Mouse (Mus musculus) intestine, embryonic 16.5 days (tissue): ENCODE measurements around the gene Cdc34. TPM values are rescaled to one million over a fixed set of nuclear protein-coding genes. Genes with fewer than 3 reads are reported as not detected.

Experiments
- ATAC-seq: fragments of 200-750 bp; cut with Nextera tagmentation; 2 replicates; pipeline ENCODE4 v1.8.0; 2017; ENCODE audit warnings: moderate TSS enrichment, moderate library complexity
- H3K27ac ChIP-seq: fragments of 300-500 bp; sonication (generic); 2 replicates; pipeline ENCODE4 v1.5.1; 2014; ENCODE audit warnings: mild to moderate bottlenecking, low read length
- H3K27me3 ChIP-seq: fragments of 300-500 bp; sonication (generic); replicated peaks from 2 replicates; pipeline ENCODE4 v1.6.1; 2014; ENCODE audit warnings: low read length, control low read depth, mixed read lengths; ENCODE audit not compliant: control insufficient read depth, insufficient read depth
- H3K36me3 ChIP-seq: fragments of 300-500 bp; sonication (generic); 2 replicates; pipeline ENCODE4 v1.6.1; 2014; ENCODE audit warnings: low read length, control low read depth; ENCODE audit not compliant: control insufficient read depth, insufficient read depth
- H3K4me1 ChIP-seq: fragments of 300-500 bp; sonication (generic); 2 replicates; pipeline ENCODE4 v1.6.1; 2014; ENCODE audit warnings: low read length, control low read depth, mixed read lengths; ENCODE audit not compliant: control insufficient read depth, insufficient read depth
- H3K4me2 ChIP-seq: fragments of 300-500 bp; sonication (generic); 2 replicates; pipeline ENCODE4 v1.6.1; 2014; ENCODE audit warnings: low read depth, low read length, control low read depth
- H3K4me3 ChIP-seq: fragments of 300-500 bp; sonication (generic); 2 replicates; pipeline ENCODE4 v1.5.1; 2014; ENCODE audit warnings: mild to moderate bottlenecking, low read length
- H3K9ac ChIP-seq: fragments of 300-500 bp; sonication (generic); 2 replicates; pipeline ENCODE4 v1.6.1; 2014; ENCODE audit warnings: low read depth, low read length
- H3K9me3 ChIP-seq: fragments of 300-500 bp; sonication (generic); 2 replicates; pipeline ENCODE4 v1.6.1; 2016; ENCODE audit warnings: low read length, control low read depth; ENCODE audit not compliant: control insufficient read depth
- WGBS: fragments of 180-500 bp; shearing (Covaris S2); extraction: QIAGEN DNeasy Blood & Tissue Kit; methylation state at CpG from one replicate; pipeline ENCODE4 v1.1.7; 2014; 5-methylcytosine and 5-hydroxymethylcytosine counted together
- polyA plus RNA-seq: library from polyadenylated mRNA; unstranded; fragments of >200 nt; fragmentation: Nextera tagmentation; extraction: Ambion mirVana; gene quantifications from 2 replicates; pipeline ENCODE4 v1.2.1, GENCODE M21; 2015

Gene Cdc34
- polyA plus RNA-seq, 1 experiment from 2014 or later, result 128 TPM

DNA sequence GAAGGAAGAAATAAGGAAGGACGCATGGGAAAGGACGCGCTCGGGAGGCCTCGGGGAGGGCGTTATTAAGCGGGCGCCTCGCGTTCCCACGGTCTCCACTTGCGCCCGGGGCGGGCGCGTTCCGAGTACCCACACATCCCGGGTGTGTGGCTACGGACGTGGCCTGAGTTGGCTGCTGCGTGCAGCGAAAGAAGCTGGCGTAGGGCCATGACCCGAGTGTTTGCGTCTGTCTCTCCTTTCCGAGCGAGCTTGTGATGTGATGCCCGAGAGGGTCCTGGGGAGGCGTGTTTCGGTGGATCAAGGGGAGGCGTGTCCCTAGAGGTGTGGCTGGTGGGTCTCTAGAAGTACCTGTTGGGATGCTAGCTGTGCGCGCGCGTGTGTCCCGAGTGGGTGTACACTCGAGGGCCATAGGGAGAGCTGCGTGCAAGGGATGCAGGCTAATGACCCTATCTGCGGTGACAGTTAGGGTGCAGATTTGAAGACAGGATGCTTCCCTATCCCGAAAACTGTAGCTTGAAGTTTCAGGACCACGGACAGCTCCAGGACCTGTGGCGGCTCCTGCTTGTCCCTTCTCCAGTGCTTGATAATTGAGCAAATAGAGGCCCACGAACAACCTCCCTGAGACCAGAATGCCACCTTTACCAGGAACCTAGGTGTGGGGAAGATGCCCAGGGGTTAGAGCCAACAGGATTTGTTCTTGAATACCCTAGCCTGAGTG, 35.8 kb downstream of the Cdc34 start:
- Histone ChIP-seq H3K27me3 (peaks cover 40% of the 10 kb centered on the region), H3K4me1 (peaks cover 13% of the 10 kb centered on the region), H3K27ac (no peak overlapping the region), H3K9ac (no peak overlapping the region), H3K36me3 (no peaks in the 10 kb centered on the region), H3K4me3 (peak overlapping the region; percentile 67; the same call in 1 of the 2 replicates), H3K9me3 (no peaks in the 10 kb centered on the region), H3K4me2 (peak overlapping the region; percentile 95)
- 2% methylated on average over 43 of the region's 43 CpGs for WGBS
- ATAC-seq, result no peak

DNA sequence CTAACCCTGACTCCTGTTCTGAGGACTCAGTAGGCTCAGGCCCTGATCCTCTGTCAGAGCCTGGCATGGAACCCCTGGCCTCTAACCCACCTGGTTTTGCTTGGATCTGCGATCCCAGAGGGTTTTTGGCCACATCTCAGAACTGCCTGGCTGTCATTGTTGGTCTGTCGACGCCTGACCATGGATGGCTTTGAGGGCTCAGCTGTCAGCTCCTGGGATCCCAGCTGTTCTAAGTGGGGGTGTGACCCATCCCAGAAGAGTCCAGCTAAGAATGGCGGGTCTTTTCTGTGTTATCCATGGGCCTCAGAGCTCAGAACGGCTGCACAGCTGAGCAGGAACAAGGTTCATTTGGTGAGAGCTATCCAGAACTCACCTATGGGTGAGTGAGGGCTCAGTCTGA, 39.1 kb downstream of the Cdc34 start:
- H3K4me3 ChIP-seq, result no peak overlapping the region
- 66% methylated on average over 5 of the region's 5 CpGs for WGBS
- peaks cover 13% of the 10 kb centered on the region for H3K4me1 ChIP-seq
- no peak overlapping the region for H3K27ac ChIP-seq
- H3K9me3 ChIP-seq, result no peaks in the 10 kb centered on the region
- no peaks in the 10 kb centered on the region for H3K36me3 ChIP-seq
- H3K9ac ChIP-seq, result no peak overlapping the region
- peaks cover 26% of the 10 kb centered on the region for H3K27me3 ChIP-seq
- no peak overlapping the region for H3K4me2 ChIP-seq
- ATAC-seq, result no peak

DNA sequence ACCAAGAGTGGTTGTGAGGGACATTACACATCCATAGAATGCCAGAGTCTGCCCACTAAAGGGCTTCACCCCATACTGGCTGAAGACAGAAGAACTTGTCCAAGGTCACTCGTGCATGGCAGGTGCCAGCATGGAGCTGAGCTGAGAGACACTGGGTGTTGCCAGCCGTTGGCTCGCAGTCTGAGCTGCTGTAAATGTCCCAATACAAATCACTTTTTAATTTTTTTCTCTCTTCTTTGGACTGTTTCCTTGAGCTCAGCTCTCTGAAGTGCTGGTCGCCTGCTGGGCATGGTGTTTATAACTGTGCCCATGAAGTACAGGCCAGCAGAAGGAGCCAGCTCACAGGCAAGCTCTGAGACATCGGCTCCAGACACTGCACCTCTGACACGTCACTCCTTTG, 41.1 kb downstream of the Cdc34 start:
- Histone ChIP-seq H3K9ac (no peak overlapping the region), H3K27me3 (peaks cover 8% of the 10 kb centered on the region), H3K4me1 (no peaks in the 10 kb centered on the region), H3K4me2 (no peak overlapping the region), H3K9me3 (no peaks in the 10 kb centered on the region), H3K4me3 (no peak overlapping the region), H3K27ac (no peak overlapping the region), H3K36me3 (no peaks in the 10 kb centered on the region)
- ATAC-seq, result no peak
- 66% methylated on average over 6 of the region's 6 CpGs for WGBS

DNA sequence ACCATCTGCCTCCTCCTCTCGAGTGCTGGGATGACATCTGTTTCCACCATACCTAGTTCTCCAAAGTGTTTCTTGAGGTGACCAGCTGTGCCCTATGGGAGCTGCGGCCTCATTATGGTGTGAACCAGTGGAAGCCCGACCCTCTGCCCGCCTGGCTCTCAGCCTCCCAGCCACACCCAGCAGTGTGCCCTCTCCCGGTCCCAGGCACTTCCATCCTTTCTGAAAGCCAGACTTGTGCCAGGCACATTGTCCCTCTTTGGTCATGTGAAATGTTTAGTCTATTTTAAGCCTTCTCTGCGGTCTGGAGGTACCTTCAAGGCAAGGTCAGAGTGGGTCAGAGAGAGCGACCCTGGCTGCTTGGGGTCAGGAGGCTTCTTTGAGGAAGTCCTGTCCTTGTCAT, 41.7 kb downstream of the Cdc34 start:
- ATAC-seq, result no peak
- 74% methylated on average over 7 of the region's 7 CpGs for WGBS
- no peaks in the 10 kb centered on the region for H3K9me3 ChIP-seq
- no peak overlapping the region for H3K4me3 ChIP-seq
- no peak overlapping the region for H3K9ac ChIP-seq
- no peaks in the 10 kb centered on the region for H3K36me3 ChIP-seq
- peaks cover 3% of the 10 kb centered on the region; the same call in 1 of the 2 replicates for H3K27me3 ChIP-seq
- H3K4me1 ChIP-seq, result no peaks in the 10 kb centered on the region
- no peak overlapping the region for H3K27ac ChIP-seq
- H3K4me2 ChIP-seq, result no peak overlapping the region

DNA sequence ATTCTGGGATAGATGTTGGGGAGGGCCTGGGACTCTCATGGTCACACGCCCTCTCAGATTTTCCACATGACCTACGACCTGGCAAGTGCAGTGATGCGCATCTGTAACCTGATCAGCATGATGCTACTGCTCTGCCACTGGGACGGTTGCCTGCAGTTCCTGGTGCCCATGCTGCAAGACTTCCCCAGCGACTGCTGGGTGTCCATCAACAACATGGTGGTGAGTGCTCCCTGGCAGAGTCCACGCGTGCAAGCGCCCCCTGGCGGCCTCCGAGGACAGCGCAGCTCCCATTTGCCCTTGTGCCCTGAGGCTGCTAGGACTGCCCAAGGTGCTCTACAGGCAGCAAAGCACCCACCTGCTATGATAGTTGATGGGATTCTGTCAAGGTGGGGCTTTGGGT, 44.1 kb downstream of the Cdc34 start:
- H3K27ac ChIP-seq, result no peak overlapping the region
- H3K4me3 ChIP-seq, result no peak overlapping the region
- no peak overlapping the region for H3K4me2 ChIP-seq
- ATAC-seq, result no peak
- H3K36me3 ChIP-seq, result no peaks in the 10 kb centered on the region
- WGBS, result 32% methylated on average over 11 of the region's 11 CpGs
- H3K27me3 ChIP-seq, result no peaks in the 10 kb centered on the region
- no peak overlapping the region for H3K9ac ChIP-seq
- H3K9me3 ChIP-seq, result no peaks in the 10 kb centered on the region
- H3K4me1 ChIP-seq, result no peaks in the 10 kb centered on the region

DNA sequence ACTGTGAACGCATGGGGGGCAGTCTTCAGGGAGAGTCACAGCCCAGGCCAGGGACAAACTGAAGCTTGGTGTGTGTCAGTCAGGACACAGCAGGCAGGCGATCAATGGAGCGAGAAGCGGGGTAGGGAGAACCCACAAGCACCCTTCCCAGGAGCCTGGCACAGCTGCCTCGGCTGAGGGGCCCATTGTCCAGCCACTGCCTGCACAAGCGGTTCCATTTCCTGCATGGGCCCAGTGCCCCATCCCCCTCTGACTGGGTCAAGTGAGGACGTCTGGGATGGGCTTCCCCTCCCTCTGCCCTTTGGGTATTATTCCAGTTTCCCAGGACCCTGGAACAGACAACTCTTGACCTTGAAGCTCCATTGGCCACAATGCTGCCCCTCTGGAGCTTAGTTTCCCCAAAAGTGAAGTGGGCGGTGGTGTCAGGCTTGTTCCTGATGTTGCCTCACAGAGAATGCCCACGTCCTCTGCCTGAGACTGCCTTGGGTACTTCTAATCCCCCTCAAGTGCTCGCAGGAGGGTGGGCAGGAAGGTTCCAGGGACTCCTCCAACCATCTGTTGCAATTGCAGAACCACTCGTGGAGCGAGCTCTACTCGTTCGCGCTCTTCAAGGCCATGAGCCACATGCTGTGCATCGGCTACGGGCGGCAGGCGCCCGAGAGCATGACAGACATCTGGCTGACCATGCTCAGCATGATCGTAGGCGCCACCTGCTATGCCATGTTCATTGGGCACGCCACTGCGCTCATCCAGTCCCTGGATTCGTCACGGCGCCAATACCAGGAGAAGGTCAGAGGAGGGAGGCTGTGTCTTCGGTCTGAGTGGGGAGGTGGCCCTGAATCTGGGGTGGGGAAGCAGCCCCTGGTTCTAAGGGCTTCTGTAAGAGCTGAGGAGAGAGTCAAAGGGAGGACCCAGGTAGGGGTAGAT, 46.6 kb downstream of the Cdc34 start:
- Histone ChIP-seq H3K36me3 (0 out of 2 replicates have a peak, but pooled peaks cover under 1% of the 10 kb centered on the region), H3K4me1 (no peaks in the 10 kb centered on the region), H3K4me2 (no peak overlapping the region), H3K9ac (no peak overlapping the region), H3K27ac (no peak overlapping the region), H3K27me3 (no peaks in the 10 kb centered on the region), H3K4me3 (no peak overlapping the region), H3K9me3 (no peaks in the 10 kb centered on the region)
- 70% methylated on average over 28 of the region's 28 CpGs for WGBS
- ATAC-seq, result no peak

DNA sequence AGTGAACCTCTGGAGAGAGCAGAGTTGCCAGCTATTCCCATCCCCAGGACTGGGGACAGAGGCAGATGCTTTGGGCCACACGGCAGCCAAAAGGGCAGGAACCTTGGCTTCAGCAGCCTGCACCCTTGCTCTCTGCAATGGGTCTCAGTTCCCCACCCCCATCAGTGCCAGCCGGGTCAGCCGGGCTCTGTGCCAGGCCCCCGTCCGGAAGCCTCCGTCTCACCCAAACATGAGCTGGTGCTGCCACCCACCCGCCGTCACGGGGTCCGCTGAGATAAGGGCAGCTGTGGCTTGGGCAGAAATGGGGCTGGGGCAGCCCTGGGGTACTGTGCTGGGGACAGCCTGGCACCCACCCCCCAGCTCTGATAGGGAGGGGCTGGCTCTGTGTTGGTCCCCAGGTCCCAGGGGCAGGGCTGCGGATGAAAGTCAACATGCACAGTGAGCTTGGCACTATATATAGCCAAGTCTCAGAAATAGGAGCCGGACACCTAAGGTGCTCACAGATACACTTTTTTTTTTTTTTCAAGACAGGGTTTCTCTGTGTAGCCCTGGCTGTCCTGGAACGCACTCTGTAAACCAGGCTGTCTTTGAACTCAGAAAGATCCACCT, 47.5 kb downstream of the Cdc34 start:
- peaks cover 8% of the 10 kb centered on the region for H3K36me3 ChIP-seq
- 78% methylated on average over 13 of the region's 13 CpGs for WGBS
- ATAC-seq, result no peak
- H3K4me1 ChIP-seq, result no peaks in the 10 kb centered on the region
- H3K27me3 ChIP-seq, result no peaks in the 10 kb centered on the region
- H3K9me3 ChIP-seq, result peaks cover 6% of the 10 kb centered on the region
- no peak overlapping the region for H3K9ac ChIP-seq
- no peak overlapping the region for H3K4me2 ChIP-seq
- no peak overlapping the region for H3K4me3 ChIP-seq
- no peak overlapping the region for H3K27ac ChIP-seq

DNA sequence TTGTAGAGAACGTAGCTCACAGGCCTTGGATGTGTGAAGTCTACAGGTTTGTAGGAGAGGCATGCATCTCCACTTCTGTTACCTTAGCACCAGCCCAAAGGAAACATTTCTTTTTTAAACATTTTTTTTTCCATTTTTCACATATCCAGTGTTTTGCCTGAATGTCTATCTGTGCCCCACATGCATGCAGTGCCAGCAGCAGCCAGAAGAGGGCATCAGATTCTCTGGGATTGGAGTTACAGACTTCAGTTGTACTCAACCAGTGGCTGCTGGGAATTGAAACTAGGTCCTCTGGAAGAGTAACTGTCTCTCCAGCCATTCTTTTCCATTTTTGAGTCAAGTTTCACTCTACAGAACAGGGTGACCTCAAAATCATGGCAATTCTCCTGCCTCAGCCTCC, 50.5 kb downstream of the Cdc34 start:
- peaks cover 26% of the 10 kb centered on the region for H3K9me3 ChIP-seq
- 0 out of 2 replicates have a peak, but pooled peaks cover 2% of the 10 kb centered on the region for H3K4me1 ChIP-seq
- H3K36me3 ChIP-seq, result peaks cover 35% of the 10 kb centered on the region
- WGBS, result 90% methylated on average over 1 of the region's 1 CpGs
- no peak overlapping the region for H3K9ac ChIP-seq
- H3K4me2 ChIP-seq, result no peak overlapping the region
- H3K4me3 ChIP-seq, result no peak overlapping the region
- no peak overlapping the region for H3K27ac ChIP-seq
- H3K27me3 ChIP-seq, result no peaks in the 10 kb centered on the region
- ATAC-seq, result no peak

DNA sequence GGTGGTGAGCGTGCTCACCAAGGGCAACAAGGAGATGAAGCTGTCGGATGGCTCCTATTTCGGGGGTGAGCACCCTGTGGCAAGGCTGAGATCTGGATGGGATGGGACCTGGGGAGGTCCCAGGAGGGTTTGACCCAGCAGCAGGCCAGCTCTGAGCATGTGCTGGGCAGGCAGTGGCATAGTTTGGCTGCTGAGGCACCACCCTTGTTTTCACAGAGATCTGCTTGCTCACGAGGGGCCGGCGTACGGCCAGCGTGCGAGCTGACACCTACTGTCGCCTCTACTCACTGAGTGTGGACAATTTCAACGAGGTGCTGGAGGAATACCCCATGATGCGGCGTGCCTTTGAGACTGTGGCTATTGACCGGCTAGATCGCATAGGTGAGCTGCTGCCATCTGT, 51.9 kb downstream of the Cdc34 start:
- Histone ChIP-seq H3K9ac (no peak overlapping the region), H3K4me2 (no peak overlapping the region), H3K27me3 (no peaks in the 10 kb centered on the region), H3K27ac (no peak overlapping the region), H3K36me3 (peaks cover 48% of the 10 kb centered on the region), H3K4me3 (no peak overlapping the region), H3K4me1 (0 out of 2 replicates have a peak, but pooled peaks cover 2% of the 10 kb centered on the region), H3K9me3 (peaks cover 39% of the 10 kb centered on the region)
- no peak for ATAC-seq
- WGBS, result 97% methylated on average over 15 of the region's 15 CpGs
